Mouse (Mus musculus) WW6 (cell line): ENCODE results near the gene Tmem247.

ENCODE experiments used
- DNase-seq: peaks from one replicate; pipeline ENCODE4 v3.0.0-alpha.2; 2013; ENCODE audit warnings: low read depth, low spot score

Gene Tmem247

DNA sequence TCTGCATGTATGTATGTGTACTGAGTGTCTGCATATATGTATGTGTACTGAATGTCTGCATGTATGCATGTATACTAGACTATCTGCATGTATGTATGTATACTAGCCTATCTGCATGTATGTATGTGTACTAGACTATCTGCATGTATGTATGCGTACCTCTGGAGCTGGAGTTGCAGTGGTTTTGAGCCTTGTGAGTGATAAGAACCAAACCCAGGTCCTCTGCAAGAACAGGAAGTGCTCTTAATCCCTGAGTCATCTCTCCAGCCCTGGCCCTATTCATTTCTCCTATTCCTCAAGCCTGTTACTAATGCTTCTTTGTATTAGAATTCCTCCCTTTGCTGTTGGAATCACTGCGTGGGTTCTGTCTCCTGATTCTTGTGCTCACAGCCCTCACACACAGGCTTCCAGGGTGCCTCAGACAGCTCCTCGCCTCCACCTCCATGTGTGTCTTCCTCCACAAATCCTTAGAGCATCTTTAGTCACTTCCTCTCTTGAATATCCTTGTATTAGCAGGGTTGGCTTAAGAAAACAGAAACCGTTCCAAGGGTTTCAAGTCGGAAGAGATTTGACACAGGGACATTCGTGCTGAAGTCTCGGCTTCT lies 4.0 kb upstream of the Tmem247 start:
- DNase-seq = no peak

DNA sequence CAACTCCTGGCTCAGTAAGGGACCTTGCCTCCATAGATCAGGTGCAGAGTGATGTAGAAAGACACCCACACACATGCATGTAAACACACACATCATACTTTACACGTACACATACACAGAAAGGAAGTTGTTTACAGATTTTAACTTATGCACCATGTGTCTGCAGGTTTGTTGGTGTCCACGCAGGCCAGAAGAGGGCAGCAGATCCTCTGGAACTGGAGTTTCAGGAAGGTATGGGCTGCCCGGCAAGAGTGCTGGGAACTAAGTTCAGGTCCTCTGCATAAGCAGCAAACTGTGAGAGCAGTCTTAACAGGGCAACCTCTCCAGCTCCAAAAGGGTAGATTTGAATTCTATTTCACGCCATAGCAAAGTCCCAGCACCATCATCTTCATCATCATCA lies 1.6 kb upstream of the Tmem247 start:
- DNase-seq = no peak

DNA sequence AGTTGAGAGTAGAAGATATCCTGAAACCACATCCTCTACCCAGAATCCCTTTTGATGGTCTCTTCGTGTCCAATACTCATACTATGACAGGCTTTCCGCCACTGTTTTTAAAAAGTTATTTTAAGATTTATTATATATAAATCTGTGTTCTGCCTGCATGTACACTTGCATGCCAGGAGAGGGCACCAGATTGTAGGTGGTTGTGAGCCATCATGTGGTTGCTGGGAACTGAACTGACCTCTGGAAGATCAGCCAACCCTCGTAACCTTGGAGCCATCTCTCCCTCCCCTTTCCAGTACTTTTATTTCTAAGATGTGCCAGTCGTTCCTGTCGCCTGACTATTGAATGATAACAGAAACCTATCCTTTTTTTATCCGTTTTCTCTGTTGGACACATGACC lies 1.6 kb downstream of the Tmem247 start:
- no peak for DNase-seq

DNA sequence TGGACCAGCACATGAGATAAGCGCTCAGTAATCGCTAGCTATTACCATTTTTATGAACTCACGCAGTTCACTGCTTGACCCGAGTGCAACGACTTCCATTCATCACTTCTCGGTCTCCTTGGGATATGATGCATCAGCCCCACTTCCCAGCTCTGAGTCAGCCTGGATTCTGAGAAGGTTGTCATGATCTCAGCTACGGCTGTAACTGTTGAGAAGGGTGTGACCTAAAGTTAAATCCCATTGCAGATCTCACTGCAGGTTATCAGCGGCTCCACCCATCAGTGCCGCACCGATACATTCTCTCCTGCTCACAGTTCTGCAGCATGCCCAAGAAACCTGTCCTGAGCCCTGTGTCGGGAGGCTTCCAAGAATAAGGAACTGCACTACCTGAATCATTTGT lies 2.6 kb downstream of the Tmem247 start:
- no peak for DNase-seq

DNA sequence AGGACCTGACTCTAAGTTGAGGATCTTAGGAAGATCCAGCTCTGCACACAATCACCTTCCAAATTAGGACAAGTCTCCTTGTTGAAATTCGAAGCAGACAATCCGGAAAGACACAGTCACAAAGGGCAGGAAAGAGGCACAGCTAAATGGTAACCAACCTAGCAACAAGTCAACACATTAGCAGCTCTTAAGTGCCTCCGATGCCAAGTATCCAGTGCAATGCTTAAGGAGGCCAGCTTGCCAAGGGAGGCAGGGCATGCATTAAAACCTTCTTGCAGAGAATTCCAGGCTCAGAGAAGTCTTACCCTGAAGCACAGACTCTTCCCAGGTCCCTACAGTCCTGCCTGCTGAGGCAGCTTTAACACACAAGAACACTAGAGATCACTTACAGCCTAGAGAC lies 7.5 kb downstream of the Tmem247 start:
- no peak for DNase-seq

DNA sequence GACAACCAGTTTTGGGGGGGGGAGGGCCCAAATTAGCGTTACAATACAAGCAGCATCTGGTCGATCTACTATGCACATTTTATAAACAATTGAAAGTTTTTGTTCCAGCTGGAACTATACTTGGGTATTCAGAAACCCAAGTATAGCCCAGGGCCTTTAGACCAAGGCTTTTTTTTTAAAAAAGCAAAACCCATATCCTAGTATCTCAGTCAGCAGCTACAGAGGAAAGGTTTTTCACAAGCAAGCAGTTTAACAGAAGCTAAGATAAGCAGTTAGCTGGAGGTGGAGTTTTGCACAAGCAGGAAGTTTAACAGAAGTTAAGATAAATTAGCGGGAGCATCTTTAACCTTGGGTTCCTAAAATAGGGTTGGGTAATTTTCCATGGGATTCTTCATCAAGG lies 9.7 kb downstream of the Tmem247 start:
- no peak for DNase-seq

DNA sequence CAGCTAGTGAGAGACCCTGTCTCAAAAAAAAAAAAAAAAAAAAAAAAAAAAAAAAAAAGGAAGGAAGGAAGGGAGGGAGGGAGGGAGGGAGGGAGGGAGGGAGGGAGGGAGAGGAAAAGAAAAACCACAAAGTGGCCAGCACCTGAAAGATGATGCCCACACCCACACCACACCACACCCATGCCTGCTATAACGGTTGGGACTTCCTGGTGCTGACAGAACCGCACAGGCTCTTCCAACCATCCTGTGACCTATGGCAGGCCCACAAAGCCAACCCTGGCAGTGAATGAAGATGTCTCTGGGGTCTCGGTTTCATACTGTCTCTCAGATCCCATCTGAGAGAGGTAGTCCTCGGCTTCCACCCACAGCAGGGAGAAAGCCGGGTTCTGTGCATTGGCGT lies 12.2 kb downstream of the Tmem247 start:
- no peak for DNase-seq

DNA sequence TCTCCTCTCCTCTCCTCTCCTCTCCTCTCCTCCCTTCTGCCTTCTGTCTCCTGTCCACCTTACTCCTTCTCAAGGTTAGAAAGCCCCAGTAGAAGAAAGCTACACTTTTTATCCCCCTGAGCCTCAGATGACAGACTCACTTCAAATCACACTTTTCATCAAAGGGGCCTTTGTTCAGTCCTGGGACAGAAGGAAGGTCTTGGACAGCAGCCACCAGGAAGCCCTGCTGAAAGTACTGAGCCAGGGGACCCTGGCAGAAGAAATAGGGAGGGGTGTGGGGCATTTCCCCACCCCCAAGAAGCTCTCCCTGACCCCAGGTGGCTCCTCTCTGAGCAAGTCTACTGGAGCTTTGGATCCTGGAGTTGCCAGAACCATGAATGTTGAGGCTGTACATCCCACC lies 12.8 kb downstream of the Tmem247 start:
- no peak for DNase-seq

DNA sequence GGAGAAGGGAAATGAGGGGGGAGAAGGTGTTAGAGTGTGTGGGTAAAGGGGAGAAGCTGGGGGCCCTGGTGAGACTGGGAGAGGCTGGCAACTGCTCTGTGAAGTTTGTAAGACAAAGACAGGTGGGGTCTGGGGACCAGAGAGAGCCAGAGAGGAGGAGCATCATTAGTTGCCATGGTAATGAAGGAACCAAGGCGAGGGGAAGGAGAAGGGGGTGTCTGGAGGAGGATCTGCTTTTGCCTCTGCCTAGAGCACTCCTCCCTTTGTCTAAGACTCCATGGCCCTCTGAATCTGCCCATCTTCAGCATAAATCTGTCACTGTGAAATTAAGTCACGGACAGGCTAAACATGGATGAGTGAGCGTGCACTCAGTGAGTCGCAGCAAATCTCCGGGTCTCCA lies 15.7 kb downstream of the Tmem247 start:
- DNase-seq = no peak

DNA sequence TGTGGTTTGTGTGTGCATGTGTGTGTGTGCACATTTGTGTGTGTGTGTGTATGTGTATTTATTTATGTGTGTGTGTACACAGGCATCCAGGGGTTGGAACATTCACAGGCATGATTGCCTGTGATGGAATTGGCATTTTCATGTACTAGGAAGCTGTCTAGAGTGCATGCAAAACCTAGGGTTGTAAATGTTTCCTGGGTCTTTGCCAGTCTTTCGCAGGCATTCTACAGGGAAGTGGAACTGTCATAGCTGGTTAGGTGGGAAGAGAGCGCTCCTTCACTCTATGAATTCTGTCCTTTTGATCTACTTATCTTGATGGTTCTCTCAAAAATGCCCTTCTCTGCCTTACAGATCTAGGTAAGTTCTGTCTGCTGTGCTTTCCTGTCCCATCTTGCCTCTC lies 19.9 kb downstream of the Tmem247 start:
- DNase-seq = no peak

DNA sequence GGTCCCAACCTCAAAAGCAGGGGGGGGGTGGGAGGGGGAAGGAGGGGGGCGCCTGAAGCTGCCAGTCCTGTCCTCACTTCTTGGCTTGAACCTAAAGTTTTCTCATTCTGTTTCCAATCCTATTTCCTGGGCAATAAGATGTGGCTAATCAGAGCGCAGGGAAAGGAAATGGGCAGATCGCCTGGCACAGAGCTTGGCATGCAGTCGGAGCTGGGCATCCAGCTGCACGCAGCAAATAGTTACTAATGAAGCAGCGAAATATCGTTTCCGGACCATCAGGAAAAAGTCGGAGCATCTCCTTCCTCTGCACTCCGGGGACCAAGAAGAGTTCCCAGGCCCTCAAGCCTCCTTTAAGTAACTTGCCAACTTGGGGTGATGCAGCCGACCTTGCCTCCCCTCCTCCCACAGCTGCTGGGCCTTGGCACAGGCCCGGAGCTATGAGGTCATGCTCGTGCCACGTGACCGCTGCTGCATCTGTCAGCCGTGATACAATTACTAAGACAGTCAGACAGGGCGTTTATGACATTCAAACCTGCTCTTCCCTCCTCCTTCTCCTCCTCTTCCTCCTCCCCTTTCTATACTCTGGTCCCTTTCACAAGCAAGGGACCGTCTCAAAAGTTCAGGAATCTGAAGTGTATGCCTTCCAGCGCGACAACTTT lies 20.5 kb downstream of the Tmem247 start:
- DNase-seq = no peak

DNA sequence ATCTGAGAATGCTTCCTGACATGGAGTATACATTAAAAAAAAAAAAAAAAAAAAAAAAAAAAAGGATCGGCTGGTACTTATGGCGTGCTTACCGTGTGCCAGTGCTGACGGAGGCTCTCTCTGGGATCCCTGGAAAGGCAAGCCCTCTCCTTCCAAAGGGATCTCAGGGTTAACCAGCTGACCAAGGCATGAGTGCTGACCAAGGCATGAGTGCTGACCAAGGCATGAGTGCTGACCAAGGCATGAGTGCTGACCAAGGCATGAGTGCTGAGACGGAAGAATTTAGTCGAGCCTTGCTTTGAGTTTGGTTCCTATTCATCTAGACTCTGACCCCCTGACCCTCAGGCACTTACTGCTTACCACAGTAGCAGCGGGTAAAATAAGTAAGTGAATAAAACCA lies 21.5 kb downstream of the Tmem247 start:
- no peak for DNase-seq

DNA sequence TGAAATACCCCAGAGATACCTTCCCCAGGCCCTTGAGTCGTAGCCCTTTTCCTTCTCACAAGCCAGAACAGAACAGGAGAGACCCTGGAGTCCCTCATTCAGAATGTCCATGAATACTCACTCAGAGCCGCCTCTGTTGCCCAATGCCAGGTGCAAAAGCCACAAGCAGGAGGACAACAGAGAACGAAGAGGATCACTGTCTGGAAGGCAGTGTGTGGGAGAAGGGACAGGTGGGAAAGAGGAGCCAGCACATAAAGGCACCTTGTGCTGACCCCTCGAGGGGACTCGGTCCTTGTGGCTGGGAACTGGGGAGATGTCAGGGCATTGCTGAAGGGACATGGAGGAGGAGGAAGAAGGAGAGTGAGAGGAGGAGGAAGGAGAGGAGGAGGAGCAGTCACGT lies 25.0 kb downstream of the Tmem247 start:
- DNase-seq = no peak

DNA sequence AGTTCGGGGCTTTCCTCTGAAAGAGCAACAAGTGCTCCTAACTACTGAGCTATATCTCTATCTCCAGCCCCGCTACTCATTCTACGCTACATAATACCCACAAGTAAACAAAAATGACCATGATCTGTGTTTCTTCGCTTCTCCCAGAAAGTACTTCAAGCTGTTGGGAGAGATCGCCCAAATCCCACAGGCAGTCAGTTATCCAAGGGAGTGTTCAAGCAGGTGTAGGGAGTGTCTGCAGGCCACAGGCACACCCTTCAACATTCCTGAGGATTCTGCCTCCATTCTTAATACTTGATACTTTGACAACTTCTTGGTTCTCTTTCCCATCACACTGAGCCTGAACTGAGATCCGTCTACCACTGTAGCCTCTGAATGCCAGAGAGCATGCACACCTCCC lies 26.0 kb downstream of the Tmem247 start:
- no peak for DNase-seq

DNA sequence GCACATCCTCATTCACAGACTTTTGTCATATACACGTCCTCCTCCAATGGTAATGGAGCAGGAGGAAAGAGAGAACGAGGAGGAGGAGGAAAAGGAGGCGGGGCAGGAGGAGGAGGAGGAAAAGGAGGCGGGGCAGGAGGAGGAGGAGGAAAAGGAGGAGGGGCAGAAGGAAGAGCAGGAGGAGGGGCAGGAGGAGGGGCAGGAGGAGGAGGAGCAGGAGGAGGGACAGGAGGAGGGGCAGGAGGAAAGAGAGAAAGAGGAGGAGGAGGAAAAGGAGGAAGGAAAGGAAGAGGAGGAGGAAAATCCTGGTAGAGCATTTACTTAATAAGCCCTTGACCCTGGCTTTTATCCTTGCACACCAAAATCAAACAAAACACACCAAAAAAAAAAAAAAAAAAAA lies 28.9 kb downstream of the Tmem247 start:
- no peak for DNase-seq

DNA sequence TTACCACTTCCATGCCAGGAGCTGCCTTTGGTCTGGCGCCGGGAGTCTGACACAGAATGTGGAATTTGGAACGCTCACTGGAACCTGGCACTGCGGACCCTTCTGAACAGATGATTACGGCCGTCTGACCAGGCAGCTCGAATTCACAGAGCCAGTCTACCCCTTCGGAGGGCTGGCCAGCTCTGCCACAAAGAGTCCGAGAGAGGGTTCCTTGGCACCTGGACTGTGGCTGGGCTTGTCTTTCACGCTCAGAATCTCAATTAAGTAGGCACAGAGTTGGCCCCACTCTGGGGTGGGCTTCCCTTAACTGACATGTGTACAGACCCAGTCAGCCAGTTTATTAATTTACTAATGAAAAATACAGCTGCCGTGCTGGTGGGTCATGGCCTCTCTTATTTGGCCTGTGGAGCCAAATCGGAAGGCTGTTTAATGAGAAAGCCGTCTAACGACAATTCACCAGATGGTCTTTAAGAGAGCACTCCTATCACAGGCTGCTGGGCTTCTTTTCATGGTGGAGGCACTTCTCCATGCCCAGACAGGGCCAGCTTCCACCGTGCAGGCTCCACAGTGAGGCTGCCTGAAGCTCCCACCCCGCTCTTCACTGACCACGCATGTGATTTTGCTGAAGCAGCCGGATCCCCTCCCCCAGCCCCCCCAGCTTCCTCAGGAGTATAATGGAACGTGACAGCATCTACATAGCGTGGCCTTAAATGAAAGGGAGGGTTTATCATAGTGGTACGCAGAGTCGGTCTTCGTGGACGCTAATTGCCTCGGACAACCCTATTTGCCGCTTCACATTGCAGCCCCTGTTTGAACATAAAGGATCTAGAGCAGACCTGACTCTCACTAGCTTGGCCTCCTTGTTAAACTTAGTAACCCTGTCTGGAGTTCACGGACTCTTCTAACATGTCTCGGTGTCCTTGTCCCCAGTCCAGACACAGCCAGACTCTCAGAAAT lies 31.0 kb downstream of the Tmem247 start, which contains the start of gene Atp6v1e2:
Atp6v1e2 (minus strand) TSS at position 58 of the 957 bp plus-strand sequence.
- DNase-seq = no peak

DNA sequence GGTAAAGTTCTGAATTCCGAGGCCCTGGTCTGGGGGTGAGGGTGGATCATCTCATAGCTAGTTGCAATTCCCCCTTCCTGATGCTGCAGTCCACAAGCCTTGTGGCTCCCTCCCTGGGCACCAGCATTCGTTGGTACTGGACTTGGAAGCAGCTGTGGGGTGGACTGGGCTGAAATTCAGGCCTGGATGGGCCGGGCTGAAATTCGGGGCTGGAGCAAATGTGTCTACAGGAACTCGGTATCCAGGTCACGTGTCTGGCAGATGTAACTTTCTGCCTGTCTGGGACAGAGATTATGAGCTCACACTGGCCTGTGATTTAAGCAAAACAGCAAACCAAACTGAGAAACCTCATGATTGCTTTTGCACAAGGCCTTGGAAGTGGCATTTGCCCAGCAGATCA lies 31.7 kb downstream of the Tmem247 start:
- DNase-seq = no peak

DNA sequence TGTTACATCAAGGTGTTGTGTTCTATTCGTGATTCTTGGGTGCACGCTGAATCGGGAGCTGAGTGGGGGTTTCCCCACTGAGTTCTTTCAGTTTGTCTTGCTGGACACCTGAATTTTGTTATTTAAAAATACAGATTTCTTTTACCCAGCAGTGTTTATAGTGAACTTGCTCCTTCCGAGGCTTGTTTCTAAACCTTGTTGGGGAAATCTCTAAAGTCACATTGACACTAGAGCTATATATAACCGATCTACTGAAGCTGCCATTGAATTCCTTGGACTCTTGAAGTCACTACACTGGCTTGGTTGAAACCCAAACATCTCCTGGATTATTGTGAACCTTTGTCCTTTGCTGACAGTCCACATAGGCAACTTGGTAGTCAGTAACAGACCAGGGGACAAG lies 40.1 kb downstream of the Tmem247 start:
- DNase-seq = no peak

DNA sequence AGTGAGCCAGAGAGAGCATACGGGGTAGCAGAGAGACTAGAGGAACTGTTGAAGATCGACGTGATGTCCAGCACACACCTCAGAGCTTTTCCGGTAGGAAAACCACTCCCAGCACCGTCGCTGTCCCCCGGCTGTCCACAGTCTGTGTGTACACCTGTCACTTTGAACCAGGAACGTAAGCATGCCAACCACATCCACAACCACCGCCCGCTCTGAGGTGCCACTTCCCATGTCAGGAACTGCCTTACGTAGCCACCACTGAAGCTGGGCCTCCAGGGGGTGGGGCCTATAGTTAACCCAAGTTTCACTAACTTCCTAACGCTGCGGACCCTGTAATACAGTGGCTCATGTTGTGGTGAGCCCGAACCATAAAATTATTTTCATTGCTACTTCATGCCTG lies 40.8 kb downstream of the Tmem247 start:
- DNase-seq = no peak

DNA sequence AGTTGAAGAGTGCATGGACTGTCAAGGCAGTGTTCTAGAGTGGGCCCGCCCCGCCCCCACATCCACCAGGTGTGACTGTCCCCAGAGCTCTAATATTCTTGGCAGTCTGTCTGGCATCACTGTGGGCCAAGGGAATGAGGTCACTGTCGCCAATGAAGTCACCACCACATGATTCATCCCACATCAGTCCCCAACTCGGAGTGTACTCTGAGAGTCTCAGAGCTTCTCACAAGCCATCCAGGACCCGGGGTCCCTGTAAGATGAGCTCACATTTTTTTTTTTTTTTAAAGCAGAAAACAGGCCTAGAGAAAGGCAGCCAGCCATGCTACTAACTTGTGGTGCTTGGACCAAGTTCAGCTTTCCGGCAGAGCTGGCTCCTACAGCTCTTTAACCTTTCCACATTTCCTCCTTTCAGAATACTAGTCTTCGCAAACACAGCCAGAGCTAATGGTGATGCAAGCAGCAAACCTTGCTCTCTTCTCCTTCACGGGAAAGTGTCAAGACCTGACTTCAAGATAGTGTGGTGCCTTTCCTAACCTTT lies 44.2 kb downstream of the Tmem247 start:
- DNase-seq = no peak

DNA sequence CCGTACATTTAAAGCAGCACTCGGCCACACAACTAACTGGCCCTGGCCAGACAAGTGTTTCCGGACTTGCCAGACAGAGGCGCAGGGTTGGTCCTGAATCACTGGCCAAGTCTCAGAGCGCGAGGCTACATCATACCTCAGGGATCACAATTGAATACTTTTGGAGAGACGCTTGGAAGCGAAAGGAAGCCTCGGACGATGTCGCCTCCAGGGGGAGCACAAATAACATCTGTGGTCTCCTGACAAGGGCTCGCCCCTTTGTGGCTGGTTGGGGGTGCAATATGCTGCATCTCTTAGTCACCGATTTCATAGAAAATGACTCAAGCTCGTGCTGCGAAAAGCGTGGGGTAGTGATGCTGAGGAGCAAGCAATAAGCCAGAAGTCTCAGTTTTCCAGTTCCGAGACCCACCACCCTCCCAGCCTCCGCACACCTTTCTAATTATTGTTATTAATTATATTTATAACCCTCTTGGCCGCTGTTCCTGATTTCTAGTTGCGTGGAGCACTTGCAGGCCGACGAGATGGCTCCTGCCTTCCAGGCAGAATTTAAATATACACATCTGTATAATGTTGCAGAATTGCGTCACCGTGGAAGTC lies 45.2 kb downstream of the Tmem247 start:
- DNase-seq = peak; percentile 58
